Mouse (Mus musculus): ENCODE results near the gene Nfya.

The Nfya gene

DNA sequence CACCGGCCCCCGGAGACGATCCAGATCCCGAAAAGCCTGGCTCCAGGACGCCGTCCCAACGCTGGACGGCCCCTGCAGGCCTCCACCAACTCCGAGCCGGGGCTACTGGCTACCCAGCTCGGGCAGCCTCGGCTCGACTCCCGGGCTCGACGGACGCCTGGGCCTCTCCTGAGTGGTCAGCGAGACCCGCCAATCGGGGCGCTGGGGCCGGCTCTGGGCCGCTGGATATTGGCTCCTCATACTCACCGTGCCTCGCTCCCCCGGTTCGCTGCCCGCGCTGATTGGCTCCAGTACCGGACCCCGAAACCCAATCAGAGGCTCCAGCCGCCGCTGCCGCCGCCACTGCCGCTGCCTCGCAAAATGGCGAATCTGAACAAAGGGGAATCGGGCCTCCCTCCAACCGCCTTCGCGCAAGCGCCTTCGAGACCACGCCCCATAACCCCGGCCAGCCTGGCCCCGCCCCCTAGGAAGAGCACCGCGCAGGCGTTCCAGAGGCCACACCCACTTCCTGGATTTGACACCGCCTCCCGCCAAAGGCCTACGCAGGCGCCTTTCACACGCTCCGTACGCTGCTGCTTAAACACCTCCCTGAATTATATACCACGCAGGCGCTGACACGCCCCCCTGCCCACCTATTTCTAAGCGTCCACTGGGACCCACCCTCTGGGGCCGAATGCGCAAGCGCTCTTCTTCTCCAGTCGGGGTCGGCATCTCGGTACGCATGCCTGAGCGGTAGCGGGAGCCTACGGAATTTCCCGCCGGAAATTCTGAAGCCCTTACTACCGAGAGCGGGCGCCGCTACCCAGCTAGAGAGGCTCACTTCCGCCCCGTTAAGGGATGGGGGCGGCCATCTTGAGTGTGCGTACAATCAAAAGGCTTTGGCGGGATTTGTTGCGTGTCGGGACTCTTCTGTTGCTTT, at the start of gene Nfya, which contains the start of gene Oard1:
Nfya (minus strand) TSS at position 527 of the 919 bp plus-strand sequence.
Oard1 (plus strand) TSS at position 635 of the 919 bp plus-strand sequence.
- peak; percentile 99 for DNase-seq (ENCODE audit: low spot score)

GRCm38 (mm10) chr17:48457971-48458653, 48.4 kb upstream of the Nfya start:
- no peak for DNase-seq (ENCODE audit: low spot score)

GRCm38 (mm10) chr17:48455955-48456354, 46.2 kb upstream of the Nfya start:
- DNase-seq (ENCODE audit: low spot score) = no peak

DNA sequence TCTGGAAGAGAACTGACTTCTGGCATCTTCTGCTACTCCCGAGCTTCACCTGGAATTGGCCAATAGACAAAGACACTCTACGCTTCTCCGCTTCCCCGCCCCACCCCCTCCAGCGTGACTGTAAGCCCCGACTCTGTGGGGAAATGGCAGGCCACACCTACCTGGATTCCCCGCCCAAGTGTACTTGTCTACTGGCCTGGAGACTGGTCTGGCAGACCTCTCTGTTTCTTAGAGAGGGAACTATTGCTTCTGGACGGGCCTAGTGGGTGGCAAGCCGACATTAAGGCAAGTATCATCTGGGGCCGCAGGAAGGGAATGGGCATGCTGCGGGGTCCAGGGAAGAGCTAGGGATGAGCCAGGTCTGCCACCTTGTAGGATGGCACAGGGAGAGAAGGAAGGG, 45.0 kb upstream of the Nfya start, which contains the start of gene Unc5cl:
Unc5cl (plus strand) TSS at position 214 of the 400 bp plus-strand sequence.
- DNase-seq (ENCODE audit: low spot score) = no peak

- DNase-seq (ENCODE audit: low spot score) = no peak
These were observed 44.5 kb upstream of the Nfya start for GRCm38 (mm10) chr17:48454190-48454589.

GRCm38 (mm10) chr17:48453489-48453888, 43.8 kb upstream of the Nfya start:
- DNase-seq (ENCODE audit: low spot score) = no peak

DNA sequence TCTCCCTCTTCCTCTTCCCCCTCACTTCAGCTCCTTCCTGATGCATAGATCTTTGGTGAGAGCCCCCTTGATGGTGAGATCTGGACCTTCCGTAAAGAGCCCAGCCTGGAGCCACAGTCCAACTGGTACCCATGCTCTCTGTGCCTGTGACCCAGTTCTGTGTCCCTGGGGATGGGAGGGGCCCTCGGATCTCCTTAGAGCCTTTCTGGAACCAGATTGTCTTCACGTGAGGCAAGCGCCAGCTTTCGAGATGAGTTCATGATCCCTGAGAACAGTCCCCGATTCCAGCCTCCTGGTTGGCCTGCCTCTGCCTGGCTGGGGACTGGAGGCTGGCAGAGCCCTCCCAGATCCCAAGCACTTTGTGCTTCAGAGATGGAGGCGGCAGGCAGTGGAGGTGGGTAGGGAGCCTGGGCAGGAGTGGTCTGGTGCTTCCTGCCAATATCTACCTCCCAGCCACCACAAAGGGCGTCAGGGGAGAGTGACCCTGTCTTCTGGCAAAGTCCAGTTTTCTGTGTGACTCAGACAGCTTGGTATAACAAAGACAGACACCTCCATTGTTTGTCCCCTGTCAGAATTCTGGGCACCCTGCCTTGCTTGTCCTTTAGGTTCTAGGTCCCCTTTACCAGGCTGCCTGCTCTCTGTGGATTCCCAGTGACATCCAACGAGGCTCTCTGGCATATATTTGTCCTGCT, 42.2 kb upstream of the Nfya start:
- DNase-seq (ENCODE audit: low spot score) = no peak

GRCm38 (mm10) chr17:48451353-48451675, 41.6 kb upstream of the Nfya start, which contains the start of gene Tspo2:
Tspo2 (minus strand) TSS chr17:48451522.
- no peak for DNase-seq (ENCODE audit: low spot score)

- DNase-seq (ENCODE audit: low spot score) = no peak
These were observed 41.1 kb upstream of the Nfya start for GRCm38 (mm10) chr17:48450666-48451352.

- no peak for DNase-seq (ENCODE audit: low spot score)
These were observed 38.0 kb upstream of the Nfya start for GRCm38 (mm10) chr17:48447675-48448074.

- DNase-seq (ENCODE audit: low spot score) = no peak
These were observed 33.9 kb upstream of the Nfya start for GRCm38 (mm10) chr17:48443542-48444145.

GRCm38 (mm10) chr17:48442745-48443457, 33.2 kb upstream of the Nfya start:
- DNase-seq (ENCODE audit: low spot score) = no peak

GRCm38 (mm10) chr17:48437421-48437911, 27.8 kb upstream of the Nfya start:
- DNase-seq (ENCODE audit: low spot score) = no peak

DNA sequence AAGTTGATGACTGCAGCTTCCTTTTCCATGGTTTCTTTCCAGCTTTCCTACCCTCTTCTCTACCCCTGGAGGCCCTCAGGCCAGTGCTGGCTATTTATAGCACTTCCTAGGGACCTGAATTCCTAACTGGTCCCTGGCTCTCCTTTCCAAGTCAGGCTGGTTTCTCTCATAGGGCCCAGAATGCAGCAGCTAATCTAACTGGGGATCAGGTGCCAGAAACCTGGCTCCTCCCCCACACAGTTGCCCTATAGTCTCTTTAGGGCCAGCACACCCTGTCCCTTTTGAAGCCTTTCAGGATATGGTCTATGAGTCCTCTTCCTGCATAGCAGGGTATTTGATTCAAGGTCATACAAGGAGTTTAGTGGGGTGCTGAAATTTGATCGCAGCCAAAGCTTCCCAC, 26.8 kb upstream of the Nfya start:
- no peak for DNase-seq (ENCODE audit: low spot score)

GRCm38 (mm10) chr17:48434479-48434878, 24.8 kb upstream of the Nfya start:
- DNase-seq (ENCODE audit: low spot score) = no peak

- no peak for DNase-seq (ENCODE audit: low spot score)
These were observed 24.1 kb upstream of the Nfya start for GRCm38 (mm10) chr17:48433689-48434330.

GRCm38 (mm10) chr17:48433006-48433655, 23.4 kb upstream of the Nfya start:
- DNase-seq (ENCODE audit: low spot score) = no peak

- DNase-seq (ENCODE audit: low spot score) = no peak
These were observed 22.7 kb upstream of the Nfya start, which contains the start of gene Apobec2 for GRCm38 (mm10) chr17:48432158-48432980. Apobec2 (minus strand) TSS chr17:48432930.

DNA sequence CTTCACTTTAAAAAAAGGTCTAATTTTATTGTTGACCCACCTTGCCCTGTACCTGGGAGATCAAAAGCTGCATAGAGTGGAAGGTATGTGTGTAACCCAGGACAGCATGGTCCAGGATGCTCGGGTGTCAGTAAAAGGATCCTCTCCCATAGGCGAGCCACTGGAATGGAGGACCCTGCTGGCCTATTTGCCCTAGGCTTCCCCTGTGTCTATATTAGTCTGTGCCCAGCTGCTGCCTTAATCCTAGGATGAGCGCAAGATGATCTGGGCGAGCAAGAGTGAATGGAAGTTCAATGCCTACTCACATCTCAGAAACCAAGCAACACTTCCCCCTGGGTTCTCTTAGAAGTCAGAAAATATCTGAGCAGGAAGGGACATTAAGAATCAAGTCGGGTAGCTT, 21.3 kb upstream of the Nfya start:
- DNase-seq (ENCODE audit: low spot score) = no peak

All from urinary bladder, postnatal 10 days (tissue).